Mouse (Mus musculus) neutrophil, adult 5-6 weeks (primary cell): Measurements from ENCODE around the gene Mast1. TPM values are rescaled to one million over a fixed set of nuclear protein-coding genes. Genes with fewer than 3 reads are reported as not detected.

Experiments
- ATAC-seq: fragments of 151-379, 151-347 bp; 2 replicates; pipeline ENCODE4 v1.8.0; 2017; ENCODE audit warnings: mild to moderate bottlenecking, moderate TSS enrichment; ENCODE audit not compliant: insufficient number of reproducible peaks, poor library complexity, low FRiP score, severe bottlenecking; ENCODE audit errors: extremely low read depth
- total RNA-seq: library from RNA; stranded (forward); fragments of 200-1000 nt; gene quantifications from 2 replicates; pipeline ENCODE4 v1.2.3, GENCODE M21; 2017

Gene Mast1
- total RNA-seq, 1 experiment from 2014 or later = 0.23 TPM

GRCm38 (mm10) chr8:84945633-84946527 is 8.7 kb upstream of the Mast1 start:
- no peak for ATAC-seq

GRCm38 (mm10) chr8:84945235-84945632 is 8.1 kb upstream of the Mast1 start:
- no peak for ATAC-seq

- ATAC-seq = no peak
Measured at GRCm38 (mm10) chr8:84944478-84945160, 7.5 kb upstream of the Mast1 start.

GRCm38 (mm10) chr8:84943699-84944098 is 6.5 kb upstream of the Mast1 start:
- ATAC-seq = no peak

- ATAC-seq = no peak
Measured at GRCm38 (mm10) chr8:84937620-84938485, 694 bp upstream of the Mast1 start.

- ATAC-seq = no peak
Measured at GRCm38 (mm10) chr8:84936041-84936961, 858 bp downstream of the Mast1 start.

GRCm38 (mm10) chr8:84935489-84935888 is 1.7 kb downstream of the Mast1 start:
- 0 out of 2 replicates have a peak, but pooled peaks have one; percentile 24 for ATAC-seq

- ATAC-seq = no peak; the same call in 1 of the 2 replicates
Measured at GRCm38 (mm10) chr8:84934860-84935259, 2.3 kb downstream of the Mast1 start.

GRCm38 (mm10) chr8:84933767-84934559 is 3.2 kb downstream of the Mast1 start:
- ATAC-seq = no peak

GRCm38 (mm10) chr8:84930582-84930981 is 6.6 kb downstream of the Mast1 start:
- ATAC-seq = no peak

- ATAC-seq = peak; percentile 66; the same call in 1 of the 2 replicates
Measured at GRCm38 (mm10) chr8:84928456-84929306, 8.5 kb downstream of the Mast1 start.

- ATAC-seq = no peak
Measured at GRCm38 (mm10) chr8:84927513-84927912, 9.6 kb downstream of the Mast1 start.

- no peak for ATAC-seq
Measured at GRCm38 (mm10) chr8:84925557-84925956, 11.6 kb downstream of the Mast1 start.

GRCm38 (mm10) chr8:84921596-84921995 is 15.6 kb downstream of the Mast1 start:
- ATAC-seq = no peak

GRCm38 (mm10) chr8:84918646-84919045 is 18.5 kb downstream of the Mast1 start:
- ATAC-seq = no peak

- no peak for ATAC-seq
Measured at GRCm38 (mm10) chr8:84917781-84918180, 19.4 kb downstream of the Mast1 start.

GRCm38 (mm10) chr8:84915269-84915668 is 21.9 kb downstream of the Mast1 start:
- no peak for ATAC-seq
